8 mouse cellular contexts compared by ENCODE assay signal in genomic region chr14:31496241-31496646, GRCm38 (mm10). TPM values are rescaled to one million over a fixed set of nuclear protein-coding genes. Genes with fewer than 3 reads are reported as not detected.
A peak's percentile ranks its signal among the peaks of the same experiment; 100 is the strongest.
DNase-seq lines count a peak whose midpoint lies in the region; ATAC-seq and TF ChIP-seq lines count a peak whose summit lies in the region.

No protein-coding gene starts in this region.

- H3K36me3 ChIP-seq in forebrain, embryonic 16.5 days (ENCODE audit: control insufficient read depth, insufficient read depth) = peaks cover 8% of the 10 kb centered on the region

- no peaks in the 10 kb centered on the region for H3K27me3 ChIP-seq in forebrain, embryonic 16.5 days (replicated peaks; ENCODE audit: control insufficient read depth, insufficient read depth, low read length)

- ATAC-seq in forebrain, embryonic 16.5 days = no peak
- peak; percentile 30 for ATAC-seq in megakaryocyte, adult 5-6 weeks (ENCODE audit: poor library complexity, severe bottlenecking)

- peak overlapping the region; percentile 97 for H3K4me3 ChIP-seq in layer of hippocampus, adult 2 months
- H3K4me3 ChIP-seq in forebrain, embryonic 16.5 days (replicated peaks; ENCODE audit: low read length) = peak overlapping the region; percentile 72

- DNase-seq in layer of hippocampus, adult 2 months (ENCODE audit: low spot score in 2 of 2) = no peak
- DNase-seq in layer of hippocampus, adult 8-10 months (ENCODE audit: low spot score in 2 of 2) = no peak
- peak; percentile 42 for DNase-seq in adrenal gland, postnatal 25 days
- DNase-seq in ovary, postnatal 14 days (ENCODE audit: low spot score) = no peak
- no peak for DNase-seq in cerebellum, postnatal 14 days
- DNase-seq in layer of hippocampus, adult 18-20 months (ENCODE audit: low spot score in 2 of 2) = no peak

- H3K4me2 ChIP-seq in forebrain, embryonic 16.5 days (ENCODE audit: low read length) = peak overlapping the region; percentile 86

- whole genome bisulfite sequencing in forebrain, embryonic 16.5 days = 48% methylated on average over 7 of the region's 7 CpGs

- peak overlapping the region; percentile 92; the same call in 1 of the 2 replicates for H3K27ac ChIP-seq in layer of hippocampus, adult 2 months
- H3K27ac ChIP-seq in forebrain, embryonic 16.5 days (ENCODE audit: low read length) = no peak overlapping the region

- H3K9ac ChIP-seq in forebrain, embryonic 16.5 days (replicated peaks; ENCODE audit: low read depth, low read length) = peak overlapping the region; percentile 94; the same call in 1 of the 2 replicates

- H3K9me3 ChIP-seq in forebrain, embryonic 16.5 days (ENCODE audit: control insufficient read depth, low read length) = no peaks in the 10 kb centered on the region

- TF ChIP-seq CTCF in layer of hippocampus, adult 2 months (conservative IDR thresholded peaks at IDR 0.05) = no peak

- peaks cover 30% of the 10 kb centered on the region for H3K4me1 ChIP-seq in forebrain, embryonic 16.5 days (replicated peaks; ENCODE audit: control insufficient read depth, insufficient read depth, low read length)

RNA-seq across cellular contexts. Expression of gene Mettl6, which starts 1.4 kb away (rescaled TPM):
- total RNA-seq in layer of hippocampus, adult 2 months (2021) = 10 to 100 TPM; 32.4 to 35.0 TPM
- total RNA-seq in layer of hippocampus, adult 8-10 months (2022) = 10 to 100 TPM; 27.8 to 32.8 (median 31.8) TPM
- 24.4 and 24.5 TPM in 2 replicates for total RNA-seq in adrenal gland, postnatal 25 days (2021)
- 51.9 and 52.4 TPM in 2 replicates for polyA plus RNA-seq in forebrain, embryonic 16.5 days (2015; fragmentation: Nextera tagmentation; extraction: Ambion mirVana)
- 11.2 and 17.8 TPM in 2 replicates for total RNA-seq in megakaryocyte, adult 5-6 weeks (2015)
- 51.6 and 53.3 TPM in 2 replicates for total RNA-seq in megakaryocyte, adult 5-6 weeks (2017)
- total RNA-seq in layer of hippocampus, adult 18-20 months (2021) = 10 to 100 TPM; 28.3 to 29.6 TPM

RNA-seq across cellular contexts. Expression of gene Eaf1, which starts 2.0 kb away (rescaled TPM):
- 10 to 100 TPM; 13.7 to 19.4 TPM for total RNA-seq in layer of hippocampus, adult 2 months (2021)
- 10 to 100 TPM; 13.8 to 21.0 (median 16.9) TPM for total RNA-seq in layer of hippocampus, adult 8-10 months (2022)
- total RNA-seq in adrenal gland, postnatal 25 days (2021) = 41.4 and 50.6 TPM in 2 replicates
- 10.3 and 11.4 TPM in 2 replicates for polyA plus RNA-seq in forebrain, embryonic 16.5 days (2015; fragmentation: Nextera tagmentation; extraction: Ambion mirVana)
- 16.4 and 18.1 TPM in 2 replicates for total RNA-seq in megakaryocyte, adult 5-6 weeks (2015)
- 13.9 and 18.8 TPM in 2 replicates for total RNA-seq in megakaryocyte, adult 5-6 weeks (2017)
- 10 to 100 TPM; 19.1 to 20.3 TPM for total RNA-seq in layer of hippocampus, adult 18-20 months (2021)
